8 mouse cellular contexts compared by ENCODE assay signal in genomic region chr9:95168487-95169008, GRCm38 (mm10).
DNase-seq lines count a peak whose midpoint lies in the region; ATAC-seq and TF ChIP-seq lines count a peak whose summit lies in the region.

No protein-coding gene starts in this region.

- H3K4me2 ChIP-seq in limb, embryonic 15.5 days = no peak overlapping the region

- peaks cover 5% of the 10 kb centered on the region for H3K4me1 ChIP-seq in cerebellum, adult 2 months (ENCODE audit: control insufficient read depth, insufficient read depth, low read length)
- H3K4me1 ChIP-seq in limb, embryonic 15.5 days = 0 out of 2 replicates have a peak, but pooled peaks cover 2% of the 10 kb centered on the region

- TF ChIP-seq POLR2A in cerebellum, adult 2 months (IDR thresholded peaks at IDR 0.05; ENCODE audit: borderline replicate concordance, insufficient read depth, low read length) = no peak

- no peak overlapping the region for H3K27ac ChIP-seq in cerebellum, adult 2 months (ENCODE audit: insufficient read depth, low read length)
- no peak overlapping the region for H3K27ac ChIP-seq in limb, embryonic 15.5 days

- H3K4me3 ChIP-seq in cerebellum, adult 2 months (replicated peaks; ENCODE audit: insufficient read depth, low read depth, low read length) = no peak overlapping the region
- no peak overlapping the region for H3K4me3 ChIP-seq in limb, embryonic 15.5 days

- TF ChIP-seq CTCF in cerebellum, adult 2 months (IDR thresholded peaks at IDR 0.05; ENCODE audit: borderline replicate concordance, insufficient read depth, low read depth, low read length) = no peak

- H3K9me3 ChIP-seq in limb, embryonic 15.5 days = no peaks in the 10 kb centered on the region

- no peak for ATAC-seq in cerebellum, adult (ENCODE audit: insufficient number of reproducible peaks, low FRiP score, low TSS enrichment)
- ATAC-seq in limb, embryonic 15.5 days (ENCODE audit: insufficient number of reproducible peaks, low FRiP score, low TSS enrichment, low read depth) = 0 out of 2 replicates have a peak, but pooled peaks have one; percentile 44

- H3K36me3 ChIP-seq in limb, embryonic 15.5 days = no peaks in the 10 kb centered on the region

- H3K27me3 ChIP-seq in cerebellum, adult 2 months (ENCODE audit: control insufficient read depth, insufficient read depth, low read length) = no peaks in the 10 kb centered on the region; the same call in 1 of the 2 replicates
- no peaks in the 10 kb centered on the region for H3K27me3 ChIP-seq in limb, embryonic 15.5 days

- 38% methylated on average over 13 of the region's 13 CpGs for WGBS in cerebellum, adult 2 months
- 78% methylated on average over 13 of the region's 13 CpGs for WGBS in limb, embryonic 15.5 days

- no peak overlapping the region for H3K9ac ChIP-seq in limb, embryonic 15.5 days

- peak; percentile 21 for DNase-seq in cerebellum, adult 11 months
- peak; percentile 48 to 60 for DNase-seq in cerebellum, adult 2 months
- DNase-seq in kidney, postnatal 10 days = peak; percentile 41
- DNase-seq in adrenal gland, postnatal 4 days (ENCODE audit: low spot score in 2 of 2) = no peak
- no peak for DNase-seq in ovary, postnatal 36 days (ENCODE audit: low spot score)
- no peak for DNase-seq in adrenal gland, postnatal 10 days

Comparison
In these comparisons a context has a peak if more than half of its experiments do, and no peak if none do; other contexts are left out.
1. DNase-seq: peak in cerebellum, adult 11 months (single experiment), cerebellum, adult 2 months (2 of 2) and kidney, postnatal 10 days (single experiment); none in adrenal gland, postnatal 4 days (0 of 2), ovary, postnatal 36 days (single experiment) and adrenal gland, postnatal 10 days (single experiment).